Mouse (Mus musculus) forebrain, embryonic 16.5 days (tissue): ENCODE measurements at regions not wholly inside any gene's neighbourhood (a gene's known extent, or its start where the extent isn't known, plus 50 kb on each side); places are given as distances from the start of the nearest gene placed in this dataset.

Experiments
- ATAC-seq: fragments of 200-750 bp; cut with Nextera tagmentation; 2 replicates; pipeline ENCODE4 v1.8.0; 2017; ENCODE audit warnings: mild to moderate bottlenecking, moderate library complexity
- H3K27ac ChIP-seq: fragments of 300-500 bp; sonication (generic); 2 replicates; pipeline ENCODE4 v1.5.1; 2014; ENCODE audit warnings: low read length, control low read depth
- H3K27me3 ChIP-seq: fragments of 300-500 bp; sonication (generic); replicated peaks from 2 replicates; pipeline ENCODE4 v1.6.1; 2014; ENCODE audit warnings: low read length; ENCODE audit not compliant: control insufficient read depth, insufficient read depth
- H3K36me3 ChIP-seq: fragments of 300-500 bp; sonication (generic); 2 replicates; pipeline ENCODE4 v1.6.1; 2014; ENCODE audit not compliant: control insufficient read depth, insufficient read depth
- H3K4me1 ChIP-seq: fragments of 300-500 bp; sonication (generic); replicated peaks from 2 replicates; pipeline ENCODE4 v1.6.1; 2014; ENCODE audit warnings: low read length; ENCODE audit not compliant: control insufficient read depth, insufficient read depth
- H3K4me2 ChIP-seq: fragments of 300-500 bp; sonication (generic); 2 replicates; pipeline ENCODE4 v1.6.1; 2014; ENCODE audit warnings: mild to moderate bottlenecking, low read length, control low read depth
- H3K4me3 ChIP-seq: fragments of 300-500 bp; sonication (generic); replicated peaks from 2 replicates; pipeline ENCODE4 v1.5.1; 2014; ENCODE audit warnings: mild to moderate bottlenecking, low read length, control low read depth
- H3K9ac ChIP-seq: fragments of 300-500 bp; sonication (generic); replicated peaks from 2 replicates; pipeline ENCODE4 v1.6.1; 2014; ENCODE audit warnings: low read depth, low read length, control low read depth
- H3K9me3 ChIP-seq: fragments of 300-500 bp; sonication (generic); 2 replicates; pipeline ENCODE4 v1.6.1; 2016; ENCODE audit warnings: low read length; ENCODE audit not compliant: control insufficient read depth
- WGBS: fragments of 180-500 bp; shearing (Covaris S2); extraction: QIAGEN DNeasy Blood & Tissue Kit; methylation state at CpG from one replicate; pipeline ENCODE4 v1.1.7; 2014; 5-methylcytosine and 5-hydroxymethylcytosine counted together

DNA sequence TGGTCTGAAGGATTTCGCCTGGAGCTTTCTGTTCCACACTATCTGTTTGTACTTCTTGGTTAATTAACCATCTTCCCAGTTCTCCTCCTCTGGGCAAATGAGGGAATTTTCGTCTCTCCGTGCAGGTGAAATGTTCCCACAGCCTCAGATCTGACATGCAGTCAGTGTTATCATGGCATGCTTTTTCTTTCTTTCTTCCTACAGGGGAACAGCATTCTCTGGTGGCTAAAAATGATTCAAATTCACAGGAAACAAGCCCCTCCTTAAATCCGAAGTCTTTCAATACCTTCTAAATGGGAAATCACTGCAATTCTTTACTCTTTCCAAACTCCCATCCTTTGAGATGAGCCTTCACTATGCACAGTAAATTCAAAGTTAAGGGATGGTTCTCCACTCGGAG, 429.7 kb downstream of the Sox2 start:
- Histone ChIP-seq H3K36me3 (no peaks in the 10 kb centered on the region), H3K27me3 (no peaks in the 10 kb centered on the region), H3K9ac (no peak overlapping the region), H3K9me3 (no peaks in the 10 kb centered on the region), H3K27ac (no peak overlapping the region), H3K4me2 (no peak overlapping the region), H3K4me1 (peaks cover 11% of the 10 kb centered on the region), H3K4me3 (no peak overlapping the region)
- no peak for ATAC-seq
- 37% methylated on average over 5 of the region's 5 CpGs for WGBS

DNA sequence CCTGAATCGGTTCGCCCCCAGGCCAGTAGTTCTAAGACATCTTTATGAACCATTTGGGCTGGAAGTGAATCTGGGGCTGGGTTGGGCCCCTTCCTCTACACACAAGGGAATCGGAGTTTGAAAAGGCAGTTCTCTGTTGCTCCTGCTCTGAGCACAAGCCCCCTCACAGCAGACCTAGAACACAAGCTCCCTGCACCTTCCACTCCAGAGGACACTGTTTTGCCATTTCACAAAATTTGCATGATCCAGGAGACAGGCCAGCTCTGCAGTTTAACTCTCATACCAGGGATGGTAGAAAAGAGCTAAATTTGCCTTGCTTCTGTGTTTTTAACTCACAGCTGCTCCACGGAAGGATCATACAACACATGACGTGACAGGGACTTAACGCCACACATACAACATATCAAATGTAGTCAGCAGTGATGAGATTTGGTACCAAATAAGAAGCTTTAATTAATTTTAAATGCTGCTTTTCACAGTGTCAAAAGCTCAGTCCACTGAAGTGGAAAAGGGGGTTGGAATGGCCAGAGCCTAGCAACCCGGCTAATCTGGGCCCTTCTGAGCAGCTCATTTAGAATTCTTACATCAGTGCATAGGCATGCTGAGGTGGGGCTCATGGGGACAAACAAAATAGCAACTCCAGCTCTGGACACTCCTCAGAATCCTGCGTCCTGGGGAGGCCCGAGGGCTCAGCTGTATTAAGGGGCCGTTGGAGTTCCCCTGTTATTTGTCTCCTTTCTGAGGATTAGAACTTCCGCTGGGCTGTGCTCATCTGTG, 434.1 kb downstream of the Sox2 start:
- ATAC-seq, result peak; percentile 75
- H3K9me3 ChIP-seq, result no peaks in the 10 kb centered on the region
- peaks cover 26% of the 10 kb centered on the region for H3K4me1 ChIP-seq
- H3K27me3 ChIP-seq, result no peaks in the 10 kb centered on the region
- no peaks in the 10 kb centered on the region for H3K36me3 ChIP-seq
- no peak overlapping the region for H3K4me2 ChIP-seq
- no peak overlapping the region for H3K9ac ChIP-seq
- 10% methylated on average over 11 of the region's 11 CpGs for WGBS
- peak overlapping the region; percentile 38 for H3K27ac ChIP-seq
- H3K4me3 ChIP-seq, result no peak overlapping the region

DNA sequence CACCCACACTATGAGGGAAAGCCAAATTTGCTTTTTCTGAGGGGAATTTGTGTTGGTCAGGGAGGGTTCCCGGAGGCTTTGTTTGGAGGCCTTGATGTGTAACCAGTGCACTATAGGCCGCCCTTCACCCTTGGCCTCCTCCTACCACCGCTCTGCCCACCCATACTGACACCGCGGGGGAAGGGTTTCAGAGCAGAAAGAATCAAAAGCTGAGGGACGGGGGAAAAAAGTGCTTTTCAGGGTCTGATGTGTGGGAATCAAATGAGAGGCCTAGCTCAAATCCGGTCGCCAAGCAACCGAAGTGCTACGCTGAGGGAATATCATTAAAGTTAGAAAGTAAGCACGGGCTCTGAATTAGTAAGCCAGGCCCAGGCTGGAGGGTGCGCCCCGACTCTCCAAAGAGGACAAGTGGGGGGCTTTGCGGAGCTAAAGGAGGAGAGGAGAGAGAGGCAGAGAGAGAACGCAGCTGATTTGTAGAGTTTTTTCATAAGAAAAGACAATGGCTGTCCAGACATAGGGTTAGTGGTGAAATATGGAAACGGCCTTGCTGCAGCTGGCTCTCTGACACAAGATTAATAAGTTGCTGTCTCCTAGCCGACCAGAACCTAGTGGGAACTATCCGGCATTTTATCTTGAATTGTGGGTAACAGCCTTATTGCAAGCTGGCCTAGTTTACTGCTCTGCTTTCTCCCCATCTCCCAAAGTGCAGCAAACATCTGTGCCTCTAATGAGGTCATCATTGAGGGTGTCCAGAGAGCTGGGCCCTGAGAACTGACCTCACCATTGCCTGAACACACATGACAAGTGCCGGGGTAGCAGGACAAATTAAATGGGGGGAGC, 438.3 kb downstream of the Sox2 start:
- 5% methylated on average over 19 of the region's 19 CpGs for WGBS
- H3K4me2 ChIP-seq, result no peak overlapping the region

DNA sequence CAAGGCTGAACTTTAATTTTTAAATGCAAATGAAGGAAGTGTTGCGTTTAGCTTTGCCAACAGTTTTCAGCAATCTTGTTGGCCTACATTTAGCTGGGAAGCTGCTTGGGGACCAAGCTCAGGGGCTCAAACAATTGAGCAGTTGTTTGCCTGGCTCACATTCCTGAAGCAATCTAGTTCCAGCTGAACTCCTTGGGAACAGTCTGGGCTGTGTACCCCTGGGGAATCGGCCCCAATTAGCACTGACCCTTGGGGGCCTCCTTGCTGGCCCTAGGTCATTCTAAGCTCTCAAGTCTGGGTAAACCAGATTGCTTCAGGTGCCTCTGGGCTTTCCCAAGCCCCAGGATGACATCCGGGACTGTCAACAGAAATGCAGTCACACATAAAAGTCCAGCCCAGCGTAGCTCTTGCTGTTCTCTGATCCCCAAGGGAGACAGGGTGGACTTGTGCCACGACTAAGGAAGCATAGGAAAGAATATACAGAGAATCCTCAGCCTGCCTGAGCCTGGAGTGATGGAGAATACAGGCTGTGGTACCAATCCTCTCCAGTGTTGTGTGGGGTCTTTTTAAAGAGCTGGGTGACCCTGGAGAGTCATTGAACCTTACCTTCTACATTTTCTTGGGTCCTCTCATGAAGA, 440.4 kb downstream of the Sox2 start:
- Histone ChIP-seq H3K9me3 (no peaks in the 10 kb centered on the region), H3K36me3 (no peaks in the 10 kb centered on the region), H3K4me3 (no peak overlapping the region), H3K27me3 (no peaks in the 10 kb centered on the region), H3K4me2 (no peak overlapping the region), H3K9ac (no peak overlapping the region), H3K4me1 (peaks cover 14% of the 10 kb centered on the region), H3K27ac (peak overlapping the region; percentile 6)
- 11% methylated on average over 5 of the region's 5 CpGs for WGBS
- peak; percentile 64 for ATAC-seq

More for the DNA sequence above, 438.3 kb downstream of the Sox2 start:
- H3K27ac ChIP-seq, result peak overlapping the region; percentile 72
- H3K36me3 ChIP-seq, result no peaks in the 10 kb centered on the region
- no peaks in the 10 kb centered on the region for H3K9me3 ChIP-seq
- H3K4me3 ChIP-seq, result no peak overlapping the region
- ATAC-seq, result peak; percentile 80
- H3K27me3 ChIP-seq, result no peaks in the 10 kb centered on the region
- H3K4me1 ChIP-seq, result peaks cover 26% of the 10 kb centered on the region
- no peak overlapping the region for H3K9ac ChIP-seq

- Histone ChIP-seq H3K27me3 (no peaks in the 10 kb centered on the region), H3K9ac (no peak overlapping the region), H3K4me1 (peaks cover 11% of the 10 kb centered on the region), H3K27ac (no peak overlapping the region), H3K4me2 (no peak overlapping the region), H3K36me3 (no peaks in the 10 kb centered on the region), H3K9me3 (no peaks in the 10 kb centered on the region), H3K4me3 (no peak overlapping the region)
- ATAC-seq, result no peak
- 92% methylated on average over 9 of the region's 9 CpGs for WGBS
Observed at GRCm38 (mm10) chr3:35093001-35093400, 442.8 kb downstream of the Sox2 start.

DNA sequence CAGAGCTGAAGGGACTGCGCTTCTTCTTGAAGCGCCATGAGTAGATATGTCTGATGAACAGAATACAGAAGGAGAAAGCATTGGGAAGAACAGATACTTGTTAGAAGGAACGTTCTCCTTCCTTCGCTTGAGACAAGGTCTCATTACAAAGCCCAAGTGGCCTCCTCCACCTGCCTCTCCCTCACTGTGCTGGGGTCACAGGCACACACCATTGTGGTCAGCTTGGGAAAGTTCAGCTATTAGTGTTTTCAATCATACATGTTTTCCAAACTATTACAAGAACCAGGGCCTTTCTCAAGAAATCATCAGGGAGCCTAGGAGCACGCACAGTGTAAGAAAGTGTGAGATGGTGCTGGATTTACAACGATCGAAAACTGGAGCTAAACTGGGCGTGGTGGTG, 445.0 kb downstream of the Sox2 start:
- H3K9ac ChIP-seq, result no peak overlapping the region
- ATAC-seq, result no peak

GRCm38 (mm10) chr3:35096381-35096780, 446.2 kb downstream of the Sox2 start:
- 82% methylated on average over 5 of the region's 5 CpGs for WGBS
- Histone ChIP-seq H3K4me1 (peaks cover 20% of the 10 kb centered on the region), H3K4me3 (no peak overlapping the region), H3K36me3 (no peaks in the 10 kb centered on the region), H3K4me2 (no peak overlapping the region), H3K9ac (no peak overlapping the region), H3K9me3 (no peaks in the 10 kb centered on the region), H3K27ac (no peak overlapping the region), H3K27me3 (no peaks in the 10 kb centered on the region)
- ATAC-seq, result no peak

More for the DNA sequence above, 445.0 kb downstream of the Sox2 start:
- Histone ChIP-seq H3K27me3 (no peaks in the 10 kb centered on the region), H3K4me1 (peaks cover 11% of the 10 kb centered on the region), H3K4me3 (no peak overlapping the region), H3K36me3 (no peaks in the 10 kb centered on the region), H3K27ac (no peak overlapping the region), H3K9me3 (no peaks in the 10 kb centered on the region), H3K4me2 (no peak overlapping the region)
- WGBS, result 94% methylated on average over 8 of the region's 8 CpGs

DNA sequence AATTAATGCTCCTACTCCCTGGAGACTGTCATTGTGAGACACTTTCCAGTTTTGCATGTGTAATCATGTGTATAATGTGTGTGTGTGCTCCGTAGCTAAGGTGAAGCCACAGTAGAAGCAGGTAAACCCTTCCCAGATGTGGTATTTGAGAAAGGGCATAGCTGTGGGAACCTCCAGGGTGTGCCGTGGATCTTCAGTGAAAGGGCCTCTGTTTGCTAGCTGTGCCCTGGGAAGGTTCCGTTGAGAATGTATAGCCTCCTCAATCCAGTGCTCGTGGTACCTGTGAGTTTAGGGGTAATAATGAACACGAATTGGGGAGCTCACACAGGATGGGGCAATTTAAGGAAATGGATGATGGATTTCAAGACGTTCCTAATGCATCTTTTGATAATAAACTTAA, 447.6 kb downstream of the Sox2 start:
- 86% methylated on average over 6 of the region's 6 CpGs for WGBS
- no peak for ATAC-seq

GRCm38 (mm10) chr3:35099226-35099625, 449.0 kb downstream of the Sox2 start:
- H3K27ac ChIP-seq, result no peak overlapping the region
- H3K36me3 ChIP-seq, result no peaks in the 10 kb centered on the region
- H3K4me3 ChIP-seq, result no peak overlapping the region
- H3K4me2 ChIP-seq, result no peak overlapping the region
- ATAC-seq, result no peak
- H3K27me3 ChIP-seq, result no peaks in the 10 kb centered on the region
- no peak overlapping the region for H3K9ac ChIP-seq
- H3K4me1 ChIP-seq, result peaks cover 27% of the 10 kb centered on the region
- H3K9me3 ChIP-seq, result no peaks in the 10 kb centered on the region
- 51% methylated on average over 3 of the region's 3 CpGs for WGBS

More for the DNA sequence above, 447.6 kb downstream of the Sox2 start:
- Histone ChIP-seq H3K9me3 (no peaks in the 10 kb centered on the region), H3K4me2 (no peak overlapping the region), H3K4me1 (peaks cover 23% of the 10 kb centered on the region), H3K9ac (no peak overlapping the region), H3K27ac (no peak overlapping the region), H3K36me3 (no peaks in the 10 kb centered on the region), H3K4me3 (no peak overlapping the region), H3K27me3 (no peaks in the 10 kb centered on the region)
